Comparison of ENCODE assay signal across 16 mouse cellular contexts in genomic region chr2:167058814-167059387, GRCm38 (mm10). TPM values are rescaled to one million over a fixed set of nuclear protein-coding genes. Genes with fewer than 3 reads are reported as not detected.
DNase-seq lines count a peak whose midpoint lies in the region; ATAC-seq and TF ChIP-seq lines count a peak whose summit lies in the region.
"Had no signal": no experiment of that assay in that cellular context is flagged by ENCODE, and none has a peak within 500 bp of the region (broad histone marks: within the 10 kb centered on the region; RNA-seq: fewer than 3 reads in every experiment).

No protein-coding gene starts in this region.

- no peak for DNase-seq in kidney, postnatal 0 days (ENCODE audit: low spot score)
- DNase-seq in kidney, postnatal 4 days, result no peak
- DNase-seq in R1 (ENCODE audit: low read depth, low spot score), result peak; percentile 98
- no peak for DNase-seq in thymus, postnatal 36 days
- DNase-seq in midbrain, embryonic 11.5 days (ENCODE audit: low spot score, missing footprints), result no peak
- DNase-seq: cerebellum, adult 18-20 months; cerebellum, postnatal 36 days; heart, postnatal 4 days had no signal

- H3K27me3 ChIP-seq in heart, embryonic 13.5 days (replicated peaks), result no peaks in the 10 kb centered on the region
- no peaks in the 10 kb centered on the region for H3K27me3 ChIP-seq in heart, embryonic 12.5 days (replicated peaks)
- H3K27me3 ChIP-seq in kidney, postnatal 0 days (ENCODE audit: insufficient read depth, low read length), result no peaks in the 10 kb centered on the region
- H3K27me3 ChIP-seq in midbrain, embryonic 11.5 days (ENCODE audit: control insufficient read depth, insufficient read depth, low read length), result no peaks in the 10 kb centered on the region
- H3K27me3 ChIP-seq: forebrain, embryonic 15.5 days; limb, embryonic 15.5 days; lung, embryonic 15.5 days; midbrain, embryonic 15.5 days had no signal

- peaks cover 33% of the 10 kb centered on the region for H3K4me1 ChIP-seq in heart, embryonic 13.5 days
- peaks cover 18% of the 10 kb centered on the region for H3K4me1 ChIP-seq in heart, embryonic 12.5 days (replicated peaks)
- peaks cover 21% of the 10 kb centered on the region for H3K4me1 ChIP-seq in kidney, postnatal 0 days (replicated peaks; ENCODE audit: insufficient read depth, low read length)
- peaks cover 7% of the 10 kb centered on the region for H3K4me1 ChIP-seq in midbrain, embryonic 11.5 days (ENCODE audit: control insufficient read depth, insufficient read depth, low read length)

- no peak for TF ChIP-seq CTCF in kidney, postnatal 0 days (IDR thresholded peaks at IDR 0.05; ENCODE audit: low read depth)

- no peak overlapping the region; the same call in 1 of the 2 replicates for H3K4me2 ChIP-seq in heart, embryonic 13.5 days
- H3K4me2 ChIP-seq in heart, embryonic 12.5 days, result no peak overlapping the region
- 0 out of 2 replicates have a peak overlapping the region, but pooled peaks have one; percentile 27 for H3K4me2 ChIP-seq in kidney, postnatal 0 days (ENCODE audit: low read length)
- H3K4me2 ChIP-seq in midbrain, embryonic 11.5 days, result no peak overlapping the region
- H3K4me2 ChIP-seq: forebrain, embryonic 15.5 days; limb, embryonic 15.5 days; lung, embryonic 15.5 days; midbrain, embryonic 15.5 days had no signal

- WGBS in heart, embryonic 13.5 days, result 68% methylated on average over 3 of the region's 3 CpGs
- WGBS in heart, embryonic 12.5 days, result 65% methylated on average over 3 of the region's 3 CpGs
- 52% methylated on average over 3 of the region's 3 CpGs for WGBS in kidney, postnatal 0 days
- WGBS in macrophage (ENCODE audit: missing documents), result 87% methylated on average over 3 of the region's 3 CpGs
- 64% methylated on average over 3 of the region's 3 CpGs for WGBS in midbrain, embryonic 11.5 days

- H3K4me3 ChIP-seq in heart, embryonic 13.5 days, result no peak overlapping the region
- no peak overlapping the region for H3K4me3 ChIP-seq in heart, embryonic 12.5 days
- H3K4me3 ChIP-seq in kidney, postnatal 0 days (replicated peaks; ENCODE audit: low read depth, low read length), result no peak overlapping the region
- H3K4me3 ChIP-seq in macrophage (ENCODE audit: inconsistent target), result peak overlapping the region; percentile 86
- H3K4me3 ChIP-seq in midbrain, embryonic 11.5 days (ENCODE audit: low read depth, low read length), result no peak overlapping the region
- H3K4me3 ChIP-seq: forebrain, embryonic 15.5 days; limb, embryonic 15.5 days; lung, embryonic 15.5 days; midbrain, embryonic 15.5 days had no signal

- peaks cover 58% of the 10 kb centered on the region for H3K36me3 ChIP-seq in heart, embryonic 13.5 days
- H3K36me3 ChIP-seq in heart, embryonic 12.5 days, result peaks cover 48% of the 10 kb centered on the region
- H3K36me3 ChIP-seq in kidney, postnatal 0 days (ENCODE audit: insufficient read depth, low read length), result peaks cover 34% of the 10 kb centered on the region
- peaks cover 28% of the 10 kb centered on the region for H3K36me3 ChIP-seq in macrophage (ENCODE audit: inconsistent target)
- H3K36me3 ChIP-seq in midbrain, embryonic 11.5 days (ENCODE audit: control insufficient read depth, insufficient read depth, low read length), result peaks cover 15% of the 10 kb centered on the region

- peak overlapping the region; percentile 32; the same call in 1 of the 2 replicates for H3K27ac ChIP-seq in heart, embryonic 13.5 days (replicated peaks)
- no peak overlapping the region for H3K27ac ChIP-seq in heart, embryonic 12.5 days (ENCODE audit: poor library complexity, severe bottlenecking)
- peak overlapping the region; percentile 62 for H3K27ac ChIP-seq in kidney, postnatal 0 days
- H3K27ac ChIP-seq in macrophage, result peak overlapping the region; percentile 95
- no peak overlapping the region for H3K27ac ChIP-seq in midbrain, embryonic 11.5 days (ENCODE audit: low read depth, low read length)
- H3K27ac ChIP-seq: embryonic facial prominence, embryonic 10.5 days; forebrain, embryonic 15.5 days; limb, embryonic 15.5 days; midbrain, embryonic 15.5 days had no signal

- H3K79me2 ChIP-seq in macrophage (ENCODE audit: inconsistent target), result peaks cover 92% of the 10 kb centered on the region

- no peaks in the 10 kb centered on the region for H3K9me3 ChIP-seq in heart, embryonic 13.5 days
- no peaks in the 10 kb centered on the region for H3K9me3 ChIP-seq in heart, embryonic 12.5 days (replicated peaks)
- H3K9me3 ChIP-seq in kidney, postnatal 0 days (replicated peaks; ENCODE audit: low read length), result no peaks in the 10 kb centered on the region
- no peaks in the 10 kb centered on the region for H3K9me3 ChIP-seq in midbrain, embryonic 11.5 days (ENCODE audit: control insufficient read depth, low read length)
- H3K9me3 ChIP-seq: embryonic facial prominence, embryonic 10.5 days; forebrain, embryonic 15.5 days; limb, embryonic 15.5 days; lung, embryonic 15.5 days; midbrain, embryonic 15.5 days had no signal

- ATAC-seq in heart, embryonic 13.5 days (ENCODE audit: extremely low read depth, insufficient number of reproducible peaks, low FRiP score, low TSS enrichment), result no peak
- no peak for ATAC-seq in heart, embryonic 12.5 days (ENCODE audit: insufficient number of reproducible peaks, low FRiP score)
- ATAC-seq in kidney, postnatal 0 days (replicated peaks; ENCODE audit: low FRiP score, low read depth), result no peak
- no peak for ATAC-seq in midbrain, embryonic 11.5 days (ENCODE audit: low FRiP score)
- ATAC-seq: forebrain, embryonic 15.5 days; midbrain, embryonic 15.5 days had no signal

- H3K9ac ChIP-seq in heart, embryonic 13.5 days, result no peak overlapping the region
- H3K9ac ChIP-seq in heart, embryonic 12.5 days, result no peak overlapping the region
- H3K9ac ChIP-seq in kidney, postnatal 0 days (ENCODE audit: low read depth, low read length), result no peak overlapping the region
- no peak overlapping the region for H3K9ac ChIP-seq in midbrain, embryonic 11.5 days (ENCODE audit: low read length)
- H3K9ac ChIP-seq: limb, embryonic 15.5 days; lung, embryonic 15.5 days; midbrain, embryonic 15.5 days had no signal

RNA-seq across cellular contexts. Expression of gene Znfx1, which starts 3.9 kb away (rescaled TPM):
- polyA plus RNA-seq in heart, embryonic 13.5 days (2015; fragmentation: Nextera tagmentation; extraction: Ambion mirVana), result 5.1 and 6.3 TPM in 2 replicates
- polyA plus RNA-seq in heart, embryonic 12.5 days (2016; fragmentation: Nextera tagmentation; extraction: Ambion mirVana), result 9.8 and 10.4 TPM in 2 replicates
- 10.7 and 11.8 TPM in 2 replicates for polyA plus RNA-seq in kidney, postnatal 0 days (2015; fragmentation: Nextera tagmentation; extraction: Ambion mirVana)
- 100 to 1,000 TPM; 140 to 707 (median 513) TPM for total RNA-seq in macrophage (2018; cell fraction: chromatin; rRNA removed)
- 100 to 1,000 TPM; 148 to 640 (median 330) TPM for total RNA-seq in macrophage (2018; cell fraction: cytosol; rRNA removed)
- total RNA-seq in macrophage (2018; cell fraction: nucleus; rRNA removed), result 100 to 1,000 TPM; 164 to 846 (median 558) TPM
- polyA plus RNA-seq in macrophage (2018), result 128 to 243 TPM (median 153 TPM) in 3 replicates
- 5.4 and 5.5 TPM in 2 replicates for polyA plus RNA-seq in midbrain, embryonic 11.5 days (2014; fragmentation: Nextera tagmentation; extraction: Ambion mirVana)

RNA-seq across cellular contexts. Expression of gene Ddx27, which starts 43.9 kb away (rescaled TPM):
- 31.1 and 31.6 TPM in 2 replicates for polyA plus RNA-seq in heart, embryonic 13.5 days (2015; fragmentation: Nextera tagmentation; extraction: Ambion mirVana)
- polyA plus RNA-seq in heart, embryonic 12.5 days (2016; fragmentation: Nextera tagmentation; extraction: Ambion mirVana), result 33.7 and 35.8 TPM in 2 replicates
- 33.3 and 37.9 TPM in 2 replicates for polyA plus RNA-seq in kidney, postnatal 0 days (2015; fragmentation: Nextera tagmentation; extraction: Ambion mirVana)
- total RNA-seq in macrophage (2018; cell fraction: chromatin; rRNA removed), result 100 to 1,000 TPM in 1 of 26 experiments, 10 to 100 TPM in 25; 22.9 to 107 (median 48.0) TPM
- total RNA-seq in macrophage (2018; cell fraction: cytosol; rRNA removed), result 10 to 100 TPM; 16.7 to 23.4 (median 20.4) TPM
- total RNA-seq in macrophage (2018; cell fraction: nucleus; rRNA removed), result 10 to 100 TPM; 16.6 to 64.4 (median 23.7) TPM
- 15.6 to 38.1 TPM (median 33.2 TPM) in 3 replicates for polyA plus RNA-seq in macrophage (2018)
- polyA plus RNA-seq in midbrain, embryonic 11.5 days (2014; fragmentation: Nextera tagmentation; extraction: Ambion mirVana), result 40.6 and 42.5 TPM in 2 replicates

Comparison
In these comparisons a context has a peak if more than half of its experiments do, and no peak if none do; other contexts are left out.
1. H3K27ac ChIP-seq: peak in heart, embryonic 13.5 days (single experiment), kidney, postnatal 0 days (single experiment) and macrophage (single experiment); none in heart, embryonic 12.5 days (single experiment) and midbrain, embryonic 11.5 days (single experiment).
2. RNA of gene Znfx1, which starts 3.9 kb away (polyA plus RNA-seq): 128 to 243 TPM in macrophage; 10.7 to 11.8 TPM in kidney, postnatal 0 days, 9.8 to 10.4 TPM in heart, embryonic 12.5 days, 5.4 to 5.5 TPM in midbrain, embryonic 11.5 days and 5.1 to 6.3 TPM in heart, embryonic 13.5 days; every median in the first group is over 10 times any median in the second.